Mouse (Mus musculus) intestine, postnatal 0 days (tissue): ENCODE data around the gene Nptxr. TPM values are rescaled to one million over a fixed set of nuclear protein-coding genes. Genes with fewer than 3 reads are reported as not detected.
"Not testable (repeated sequence)": the region's sequence is repeated elsewhere in the genome, so short reads cannot be mapped to it uniquely, and the experiment has no call there.

Source experiments
- ATAC-seq: fragments of 200-750 bp; cut with Nextera tagmentation; 2 replicates; pipeline ENCODE4 v1.8.0; 2017; ENCODE audit warnings: mild to moderate bottlenecking, moderate TSS enrichment, moderate library complexity
- H3K27ac ChIP-seq: fragments of 300-500 bp; sonication (generic); 2 replicates; pipeline ENCODE4 v1.5.1; 2014; ENCODE audit warnings: mild to moderate bottlenecking, low read depth, low read length, moderate library complexity
- H3K27me3 ChIP-seq: fragments of 300-500 bp; sonication (generic); replicated peaks from 2 replicates; pipeline ENCODE4 v1.6.1; 2014; ENCODE audit warnings: low read length, mixed read lengths; ENCODE audit not compliant: control insufficient read depth, insufficient read depth
- H3K36me3 ChIP-seq: fragments of 300-500 bp; sonication (generic); 2 replicates; pipeline ENCODE4 v1.6.1; 2014; ENCODE audit warnings: mild to moderate bottlenecking, moderate library complexity; ENCODE audit not compliant: control insufficient read depth, insufficient read depth
- H3K4me1 ChIP-seq: fragments of 300-500 bp; sonication (generic); replicated peaks from 2 replicates; pipeline ENCODE4 v1.6.1; 2014; ENCODE audit warnings: antibody characterized with exemption, low read length, mixed read lengths; ENCODE audit not compliant: control insufficient read depth, insufficient read depth
- H3K4me2 ChIP-seq: fragments of 300-500 bp; sonication (generic); replicated peaks from 2 replicates; pipeline ENCODE4 v1.6.1; 2014; ENCODE audit warnings: low read depth, mild to moderate bottlenecking, moderate library complexity
- H3K4me3 ChIP-seq: fragments of 300-500 bp; sonication (generic); 2 replicates; pipeline ENCODE4 v1.5.1; 2014; ENCODE audit warnings: low read depth, low read length
- H3K9ac ChIP-seq: fragments of 300-500 bp; sonication (generic); 2 replicates; pipeline ENCODE4 v1.6.1; 2014; ENCODE audit warnings: mild to moderate bottlenecking, low read depth, low read length
- H3K9me3 ChIP-seq: fragments of 300-500 bp; sonication (generic); 2 replicates; pipeline ENCODE4 v1.6.1; 2016; ENCODE audit warnings: mixed run types; ENCODE audit not compliant: control insufficient read depth
- CTCF ChIP-seq: sonication (generic); IDR thresholded peaks from 2 replicates; pipeline ENCODE4 v1.5.1; 2016; ENCODE audit warnings: low read depth, mild to moderate bottlenecking, control low read depth, antibody characterized with exemption, moderate library complexity
- WGBS: fragments of 180-500 bp; shearing (Covaris S2); extraction: QIAGEN DNeasy Blood & Tissue Kit; methylation state at CpG from one replicate; pipeline ENCODE4 v1.1.7; 2014; 5-methylcytosine and 5-hydroxymethylcytosine counted together
- polyA plus RNA-seq: library from polyadenylated mRNA; unstranded; fragments of >200 nt; fragmentation: Nextera tagmentation; extraction: Ambion mirVana; gene quantifications from 2 replicates; pipeline ENCODE4 v1.2.1, GENCODE M21; 2015

Gene Nptxr
- polyA plus RNA-seq, 1 experiment from 2014 or later: 1.6 TPM

GRCm38 (mm10) chr15:79823588-79824280 is 19.2 kb upstream of the Nptxr start:
- ATAC-seq: peak; percentile 46
- Histone ChIP-seq H3K9me3 (no peaks in the 10 kb centered on the region), H3K27me3 (no peaks in the 10 kb centered on the region), H3K27ac (no peak overlapping the region), H3K9ac (no peak overlapping the region), H3K4me2 (no peak overlapping the region), H3K4me3 (no peak overlapping the region), H3K36me3 (peaks cover 5% of the 10 kb centered on the region; the same call in 1 of the 2 replicates), H3K4me1 (no peaks in the 10 kb centered on the region)
- TF ChIP-seq CTCF: no peak; the same call in 1 of the 2 replicates
- 55% methylated on average over 19 of the region's 19 CpGs for WGBS

GRCm38 (mm10) chr15:79822265-79823199 is 18.0 kb upstream of the Nptxr start:
- no peak for ATAC-seq
- Histone ChIP-seq H3K27me3 (no peaks in the 10 kb centered on the region), H3K4me1 (no peaks in the 10 kb centered on the region), H3K9ac (no peak overlapping the region), H3K4me3 (no peak overlapping the region), H3K27ac (no peak overlapping the region), H3K9me3 (no peaks in the 10 kb centered on the region), H3K4me2 (no peak overlapping the region), H3K36me3 (0 out of 2 replicates have a peak, but pooled peaks cover 5% of the 10 kb centered on the region)
- WGBS: 68% methylated on average over 13 of the region's 13 CpGs
- TF ChIP-seq CTCF: no peak

GRCm38 (mm10) chr15:79818325-79818724 is 13.8 kb upstream of the Nptxr start:
- peak; percentile 42 for TF ChIP-seq CTCF
- no peak overlapping the region for H3K4me3 ChIP-seq
- H3K27me3 ChIP-seq: no peaks in the 10 kb centered on the region
- WGBS: 86% methylated on average over 4 of the region's 4 CpGs
- no peaks in the 10 kb centered on the region for H3K4me1 ChIP-seq
- H3K9ac ChIP-seq: no peak overlapping the region
- H3K36me3 ChIP-seq: no peaks in the 10 kb centered on the region
- ATAC-seq: no peak
- H3K4me2 ChIP-seq: no peak overlapping the region
- no peak overlapping the region for H3K27ac ChIP-seq
- H3K9me3 ChIP-seq: no peaks in the 10 kb centered on the region

- Histone ChIP-seq H3K36me3 (no peaks in the 10 kb centered on the region), H3K9ac (no peak overlapping the region), H3K9me3 (no peaks in the 10 kb centered on the region), H3K4me3 (no peak overlapping the region), H3K27me3 (no peaks in the 10 kb centered on the region; the same call in 1 of the 2 replicates), H3K4me2 (no peak overlapping the region), H3K4me1 (no peaks in the 10 kb centered on the region), H3K27ac (no peak overlapping the region)
- WGBS: 50% methylated on average over 8 of the region's 8 CpGs
- no peak for TF ChIP-seq CTCF
- no peak for ATAC-seq
These were observed 9.2 kb upstream of the Nptxr start for GRCm38 (mm10) chr15:79813666-79814258.

- 51% methylated on average over 2 of the region's 2 CpGs for WGBS
- H3K4me2 ChIP-seq, H3K4me3 ChIP-seq, H3K27ac ChIP-seq, ATAC-seq, H3K36me3 ChIP-seq, H3K4me1 ChIP-seq, H3K9ac ChIP-seq, H3K9me3 ChIP-seq, H3K27me3 ChIP-seq: not testable (repeated sequence)
These were observed 8.3 kb upstream of the Nptxr start for GRCm38 (mm10) chr15:79812840-79813239.

GRCm38 (mm10) chr15:79810997-79811396 is 6.4 kb upstream of the Nptxr start:
- no peak overlapping the region for H3K4me3 ChIP-seq
- no peak for TF ChIP-seq CTCF
- peaks cover 16% of the 10 kb centered on the region for H3K27me3 ChIP-seq
- WGBS: 59% methylated on average over 4 of the region's 4 CpGs
- H3K36me3 ChIP-seq: no peaks in the 10 kb centered on the region
- no peaks in the 10 kb centered on the region for H3K9me3 ChIP-seq
- H3K9ac ChIP-seq: no peak overlapping the region
- H3K4me1 ChIP-seq: no peaks in the 10 kb centered on the region
- no peak overlapping the region for H3K27ac ChIP-seq
- no peak overlapping the region for H3K4me2 ChIP-seq
- ATAC-seq: no peak
